Mouse (Mus musculus) stomach, postnatal 0 days (tissue): Measurements from ENCODE around the gene Fam104a.

Experiments used
- CTCF ChIP-seq: IDR thresholded peaks from 2 replicates; pipeline ENCODE4 v1.5.1; 2016; ENCODE audit warnings: antibody characterized with exemption, low read depth, mild to moderate bottlenecking, moderate library complexity
- EP300 ChIP-seq: optimal IDR thresholded peaks from 2 replicates; pipeline ENCODE3; 2016; ENCODE audit warnings: antibody characterized with exemption

DNA sequence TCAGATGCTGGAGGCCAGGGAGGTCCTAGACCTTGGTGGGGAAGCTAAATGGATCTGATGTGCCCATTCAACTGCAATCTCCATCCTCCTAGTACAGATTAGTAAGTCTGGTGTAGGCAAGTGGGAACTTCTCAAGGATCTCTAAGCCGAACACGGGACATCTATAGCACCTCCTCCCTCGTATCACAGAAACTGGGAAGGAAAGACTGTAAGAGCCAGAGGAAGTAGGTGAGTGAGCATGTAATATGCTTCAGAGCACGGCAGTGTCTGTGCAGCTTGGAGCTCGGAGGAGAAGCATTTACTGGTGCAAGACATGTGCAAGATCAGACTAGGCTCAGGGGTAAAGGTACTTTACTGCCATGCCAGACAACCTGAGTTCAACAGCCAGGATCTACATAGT lies 15.1 kb downstream of the Fam104a start:
- TF ChIP-seq EP300 (no peak), CTCF (no peak)
